Mouse (Mus musculus): ENCODE data around the gene F8. TPM values are rescaled to one million over a fixed set of nuclear protein-coding genes. Genes with fewer than 3 reads are reported as not detected.

F8 gene
- 0.01 TPM in 1 of 2 replicates, not detected in the other for polyA plus RNA-seq (2012)

DNA sequence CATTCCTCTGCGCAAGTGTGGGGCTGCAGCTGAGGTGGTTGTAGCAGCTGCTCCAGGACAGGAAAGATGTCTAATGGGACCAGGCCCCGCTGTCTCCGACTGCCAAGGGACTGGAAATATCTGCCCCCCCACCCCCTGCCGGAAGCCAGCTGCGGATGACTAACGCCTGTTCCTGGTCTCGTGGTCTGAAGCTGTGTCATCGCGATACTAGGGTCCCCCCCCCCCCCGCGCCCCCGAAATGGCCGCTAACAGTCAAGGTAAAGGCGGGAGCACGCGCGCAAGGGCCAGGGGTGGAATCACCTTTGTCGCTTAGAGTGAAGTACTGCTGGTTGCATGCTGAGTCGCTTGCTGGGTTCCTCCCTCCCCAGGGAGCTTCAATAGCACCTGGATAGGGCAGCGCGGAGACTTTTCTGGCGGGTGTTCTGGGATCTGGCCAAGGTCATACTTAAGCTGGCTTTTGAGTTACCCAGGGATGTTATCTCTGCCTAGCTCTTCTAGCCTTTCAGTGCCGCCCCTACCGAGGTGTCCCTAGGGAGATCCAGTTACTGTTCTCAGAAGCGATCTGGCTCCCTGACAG is at the start of gene F8, which contains the start of gene Fundc2:
F8 (minus strand) TSS at position 421 of the 577 bp plus-strand sequence.
Fundc2 (plus strand) TSS at position 205 of the 577 bp plus-strand sequence.
- no peaks in the 10 kb centered on the region for H3K27me3 ChIP-seq (ENCODE audit: control insufficient read depth)
- peak within 1 kb of the TSS; percentile 74 for H3K4me3 ChIP-seq (replicated peaks)
- no peaks in the 10 kb centered on the region for H3K9me3 ChIP-seq (ENCODE audit: control insufficient read depth, low read length)
- H3K4me1 ChIP-seq (ENCODE audit: control insufficient read depth), result peaks cover 6% of the 10 kb centered on the region
- TF ChIP-seq TAL1 (IDR thresholded peaks at IDR 0.05; ENCODE audit: low read length) (no peak), GATA1 (IDR thresholded peaks at IDR 0.05; ENCODE audit: low read length) (no peak)
- peaks cover 4% of the 10 kb centered on the region for H3K36me3 ChIP-seq (ENCODE audit: control insufficient read depth)

DNA sequence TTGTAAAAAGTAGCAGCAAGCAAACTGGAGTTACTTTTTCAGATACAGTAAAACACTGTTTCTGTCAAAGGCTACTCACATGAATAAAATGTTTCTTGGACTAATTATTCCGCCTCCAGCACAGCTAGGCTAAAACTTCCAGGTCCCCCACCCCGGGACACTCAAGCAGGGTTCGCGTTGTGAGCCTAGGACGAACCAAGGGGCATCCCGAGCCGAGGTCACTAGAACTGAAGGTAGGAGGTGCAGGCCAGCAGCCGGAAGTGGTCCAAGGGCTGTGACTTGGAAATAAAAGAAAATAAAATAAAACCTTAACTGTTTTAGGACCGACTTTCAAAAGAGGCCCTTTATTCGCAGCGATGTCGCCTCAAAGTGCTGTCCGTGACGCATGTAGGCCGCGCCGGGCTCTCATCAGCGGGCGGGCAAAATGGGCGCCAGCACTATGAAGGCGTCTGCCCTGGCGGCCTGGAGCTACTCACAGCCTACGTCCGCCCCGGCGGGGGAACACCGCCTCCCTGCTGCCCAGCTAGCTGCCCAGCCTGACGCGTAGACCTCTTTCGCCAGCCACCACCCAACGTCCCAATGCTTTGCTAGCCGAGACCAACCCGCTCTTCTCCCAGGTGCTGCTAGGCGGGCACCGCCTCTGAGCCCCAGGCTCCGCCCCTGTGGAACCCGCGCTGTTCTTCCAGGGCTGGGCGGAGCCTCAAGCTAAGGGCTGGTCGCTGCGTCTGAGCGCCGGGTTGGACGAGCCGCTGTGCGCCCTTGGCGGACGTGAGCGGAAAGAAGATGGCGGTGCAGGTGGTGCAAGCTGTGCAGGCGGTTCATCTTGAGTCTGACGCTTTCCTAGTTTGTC is 33.7 kb upstream of the F8 start, which contains the start of the genes Cmc4, Mtcp1 and Brcc3:
Cmc4 (minus strand) TSS at position 649 of the 850 bp plus-strand sequence.
Mtcp1 (minus strand) TSS at position 653 of the 850 bp plus-strand sequence.
Brcc3 (plus strand) TSS at position 693 of the 850 bp plus-strand sequence.
- Histone ChIP-seq H3K4me1 (ENCODE audit: control insufficient read depth) (peaks cover 13% of the 10 kb centered on the region), H3K9me3 (ENCODE audit: control insufficient read depth, low read length) (peaks cover 4% of the 10 kb centered on the region; the same call in 1 of the 2 replicates), H3K27me3 (ENCODE audit: control insufficient read depth) (peaks cover 6% of the 10 kb centered on the region), H3K4me3 (replicated peaks) (peak within 1 kb of the TSS; percentile 83), H3K36me3 (ENCODE audit: control insufficient read depth) (peaks cover 17% of the 10 kb centered on the region)
- TF ChIP-seq TAL1 (IDR thresholded peaks at IDR 0.05; ENCODE audit: low read length) (no peak), GATA1 (IDR thresholded peaks at IDR 0.05; ENCODE audit: low read length) (no peak)

DNA sequence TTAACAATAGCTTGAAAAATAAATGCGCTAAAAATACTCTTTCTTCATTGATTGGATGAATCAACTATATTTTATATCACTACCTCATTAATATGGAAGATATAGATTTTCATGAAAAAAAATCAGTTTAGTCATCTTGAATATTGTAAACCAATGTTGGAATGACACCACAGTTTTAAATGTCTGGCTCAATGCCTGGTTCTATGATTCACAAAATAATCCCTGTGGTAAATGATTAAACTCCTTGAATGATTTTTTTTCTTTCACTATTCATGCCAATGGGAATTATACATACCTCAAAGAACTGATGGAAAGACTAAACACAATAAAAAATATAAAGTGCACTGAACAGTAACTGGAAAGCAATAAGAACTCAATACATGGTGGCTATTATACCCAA is 27.3 kb upstream of the F8 start:
- Histone ChIP-seq H3K36me3 (ENCODE audit: control insufficient read depth) (peaks cover 28% of the 10 kb centered on the region), H3K4me1 (ENCODE audit: control insufficient read depth) (peaks cover 7% of the 10 kb centered on the region), H3K27me3 (ENCODE audit: control insufficient read depth) (no peaks in the 10 kb centered on the region), H3K4me3 (replicated peaks) (no peak overlapping the region), H3K9me3 (ENCODE audit: control insufficient read depth, low read length) (no peaks in the 10 kb centered on the region)
- TF ChIP-seq GATA1 (IDR thresholded peaks at IDR 0.05; ENCODE audit: low read length) (no peak), TAL1 (IDR thresholded peaks at IDR 0.05; ENCODE audit: low read length) (no peak)

DNA sequence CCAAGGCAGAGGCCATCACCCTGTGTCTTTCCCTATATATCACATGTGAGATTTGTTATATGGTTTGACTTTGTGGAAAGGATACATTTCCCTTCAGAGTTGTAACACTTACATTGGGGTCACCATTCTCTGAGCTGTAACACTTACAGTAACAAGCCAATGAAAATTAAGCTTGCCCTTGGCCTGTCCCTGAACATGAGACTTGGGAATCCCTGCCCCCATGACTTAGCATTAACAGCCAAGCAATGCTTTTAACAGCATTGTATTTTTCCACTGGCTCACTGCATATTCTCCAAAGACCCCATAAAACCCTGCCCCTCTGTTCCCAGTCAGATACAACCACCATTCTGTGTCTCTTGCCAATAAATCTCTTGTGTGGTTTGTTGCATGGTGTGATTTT is 20.9 kb upstream of the F8 start:
- Histone ChIP-seq H3K36me3 (ENCODE audit: control insufficient read depth) (peaks cover 22% of the 10 kb centered on the region), H3K4me1 (ENCODE audit: control insufficient read depth) (peaks cover 22% of the 10 kb centered on the region), H3K27me3 (ENCODE audit: control insufficient read depth) (no peaks in the 10 kb centered on the region), H3K9me3 (ENCODE audit: control insufficient read depth, low read length) (no peaks in the 10 kb centered on the region), H3K4me3 (replicated peaks) (no peak overlapping the region)
- no peak for TF ChIP-seq TAL1 (IDR thresholded peaks at IDR 0.05; ENCODE audit: low read length)
- TF ChIP-seq GATA1 (IDR thresholded peaks at IDR 0.05; ENCODE audit: low read length), result no peak

DNA sequence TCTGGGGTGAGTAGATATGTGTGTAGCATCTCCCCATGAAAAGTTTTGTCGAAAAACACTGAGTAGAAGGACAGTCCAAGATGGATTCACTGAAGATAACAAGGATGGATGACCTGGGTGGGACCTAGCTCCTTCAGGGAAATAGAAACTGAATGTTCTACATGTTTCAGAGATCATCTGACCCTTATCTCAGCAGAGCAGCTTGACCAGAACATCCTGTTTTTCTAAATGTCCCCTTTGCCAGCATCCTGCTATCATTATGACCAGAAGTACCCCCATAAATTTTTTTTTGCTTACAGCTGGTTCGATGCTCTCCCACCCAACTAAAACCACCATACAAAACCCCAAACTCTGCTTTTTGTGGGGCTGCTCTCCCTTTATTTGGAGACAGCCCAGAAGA is 20.3 kb upstream of the F8 start:
- Histone ChIP-seq H3K36me3 (ENCODE audit: control insufficient read depth) (peaks cover 22% of the 10 kb centered on the region), H3K27me3 (ENCODE audit: control insufficient read depth) (no peaks in the 10 kb centered on the region), H3K4me1 (ENCODE audit: control insufficient read depth) (peaks cover 22% of the 10 kb centered on the region), H3K4me3 (replicated peaks) (no peak overlapping the region), H3K9me3 (ENCODE audit: control insufficient read depth, low read length) (no peaks in the 10 kb centered on the region)
- peak; percentile 47 for TF ChIP-seq GATA1 (IDR thresholded peaks at IDR 0.05; ENCODE audit: low read length)
- peak; percentile 59 for TF ChIP-seq TAL1 (IDR thresholded peaks at IDR 0.05; ENCODE audit: low read length)

DNA sequence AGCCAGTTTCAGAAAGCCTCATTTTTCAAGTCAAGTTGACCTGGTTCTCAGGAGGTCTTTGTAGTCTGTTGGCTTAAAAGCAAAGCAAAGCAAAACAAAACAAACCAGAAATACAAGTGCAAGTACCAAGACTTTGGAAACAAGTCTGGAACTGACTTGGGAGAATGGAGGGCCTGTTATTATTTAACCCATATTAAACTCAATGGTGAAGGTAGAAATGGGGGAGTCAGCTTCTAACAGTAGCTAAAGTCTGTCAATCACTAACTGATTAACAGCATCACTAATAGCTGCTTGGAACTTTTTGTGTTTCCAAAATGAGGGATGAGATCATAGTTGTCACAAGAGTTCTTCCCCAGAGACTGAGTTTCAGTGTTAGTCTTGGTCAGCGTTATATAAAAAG is 17.1 kb upstream of the F8 start:
- no peak for TF ChIP-seq TAL1 (IDR thresholded peaks at IDR 0.05; ENCODE audit: low read length)
- no peak for TF ChIP-seq GATA1 (IDR thresholded peaks at IDR 0.05; ENCODE audit: low read length)
- no peak overlapping the region for H3K4me3 ChIP-seq (replicated peaks)
- H3K4me1 ChIP-seq (ENCODE audit: control insufficient read depth), result peaks cover 22% of the 10 kb centered on the region
- H3K36me3 ChIP-seq (ENCODE audit: control insufficient read depth), result peaks cover 22% of the 10 kb centered on the region
- H3K27me3 ChIP-seq (ENCODE audit: control insufficient read depth), result no peaks in the 10 kb centered on the region
- no peaks in the 10 kb centered on the region for H3K9me3 ChIP-seq (ENCODE audit: control insufficient read depth, low read length)

DNA sequence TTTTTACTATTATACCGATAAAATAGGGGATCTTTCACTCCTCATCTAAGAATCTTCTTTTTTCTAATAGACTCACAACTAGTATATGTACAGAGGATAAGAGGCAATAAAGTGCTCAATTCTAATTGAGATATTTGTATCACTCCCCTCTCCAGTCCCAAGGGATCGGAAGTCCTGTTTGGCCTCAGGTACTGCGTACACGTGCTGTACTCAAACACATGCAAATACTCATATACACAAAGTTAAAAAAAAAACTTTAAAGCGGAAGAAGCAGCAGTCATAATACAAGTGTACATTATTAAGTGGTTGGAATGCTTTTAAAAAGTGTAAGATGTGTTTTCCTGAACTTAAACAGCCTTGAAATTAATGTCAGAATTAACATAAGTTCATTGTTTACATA is 716 bp downstream of the F8 start:
- peak overlapping the region; percentile 74 for H3K4me3 ChIP-seq (replicated peaks)
- H3K27me3 ChIP-seq (ENCODE audit: control insufficient read depth), result no peaks in the 10 kb centered on the region
- H3K36me3 ChIP-seq (ENCODE audit: control insufficient read depth), result no peaks in the 10 kb centered on the region
- H3K4me1 ChIP-seq (ENCODE audit: control insufficient read depth), result peaks cover 6% of the 10 kb centered on the region
- no peaks in the 10 kb centered on the region for H3K9me3 ChIP-seq (ENCODE audit: control insufficient read depth, low read length)
- TF ChIP-seq GATA1 (IDR thresholded peaks at IDR 0.05; ENCODE audit: low read length), result no peak

DNA sequence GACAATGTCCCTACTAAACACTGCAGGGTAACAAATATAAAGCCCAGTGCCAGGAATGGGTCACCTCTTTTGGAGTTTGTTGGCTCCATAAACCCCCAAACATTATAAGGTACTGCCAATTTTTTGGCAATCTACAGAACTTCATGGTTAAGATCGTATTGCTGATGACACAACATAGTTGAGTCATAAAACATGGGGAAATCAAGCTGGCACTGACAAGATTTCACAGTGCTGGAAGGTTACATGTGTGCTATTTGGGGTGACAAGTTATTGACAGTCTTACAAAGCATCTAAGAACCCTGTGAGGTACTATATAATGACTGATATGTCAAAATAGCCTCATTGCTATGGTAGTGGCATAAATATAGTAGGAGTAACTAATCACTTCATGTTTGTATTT is 1.2 kb downstream of the F8 start:
- no peaks in the 10 kb centered on the region for H3K9me3 ChIP-seq (ENCODE audit: control insufficient read depth, low read length)
- H3K4me1 ChIP-seq (ENCODE audit: control insufficient read depth), result peaks cover 6% of the 10 kb centered on the region
- no peaks in the 10 kb centered on the region for H3K36me3 ChIP-seq (ENCODE audit: control insufficient read depth)
- H3K27me3 ChIP-seq (ENCODE audit: control insufficient read depth), result no peaks in the 10 kb centered on the region
- no peak overlapping the region for H3K4me3 ChIP-seq (replicated peaks)
- TF ChIP-seq TAL1 (IDR thresholded peaks at IDR 0.05; ENCODE audit: low read length) (no peak), GATA1 (IDR thresholded peaks at IDR 0.05; ENCODE audit: low read length) (no peak)

DNA sequence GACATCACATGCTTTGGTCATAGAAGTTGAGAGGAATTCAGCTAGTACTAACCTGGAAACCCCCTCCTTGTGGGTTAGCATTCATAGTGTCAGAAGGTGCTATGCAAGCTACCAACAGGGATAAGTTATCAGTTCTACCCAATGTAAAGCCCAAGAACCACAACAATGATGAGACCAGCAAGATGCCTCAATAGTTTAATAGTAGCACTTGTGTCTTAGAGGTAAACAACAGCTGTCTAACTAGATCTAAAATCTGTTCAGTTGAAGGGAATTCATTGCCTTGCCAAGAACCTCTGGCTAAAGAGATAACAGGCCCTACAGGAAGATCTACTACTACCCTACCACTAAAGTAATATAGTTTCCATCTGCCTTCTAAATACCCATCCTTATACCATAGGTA is 5.6 kb downstream of the F8 start:
- TF ChIP-seq TAL1 (IDR thresholded peaks at IDR 0.05; ENCODE audit: low read length) (no peak), GATA1 (IDR thresholded peaks at IDR 0.05; ENCODE audit: low read length) (no peak)
- Histone ChIP-seq H3K27me3 (ENCODE audit: control insufficient read depth) (no peaks in the 10 kb centered on the region), H3K9me3 (ENCODE audit: control insufficient read depth, low read length) (no peaks in the 10 kb centered on the region), H3K36me3 (ENCODE audit: control insufficient read depth) (no peaks in the 10 kb centered on the region), H3K4me3 (replicated peaks) (no peak overlapping the region), H3K4me1 (ENCODE audit: control insufficient read depth) (no peaks in the 10 kb centered on the region)

Data from erythroblast, embryonic 14.5 days (primary cell).